9 mouse cellular contexts compared by ENCODE assay signal in genomic region chr7:118976414-118977166, GRCm38 (mm10). TPM values are rescaled to one million over a fixed set of nuclear protein-coding genes. Genes with fewer than 3 reads are reported as not detected.
DNase-seq lines count a peak whose midpoint lies in the region; ATAC-seq and TF ChIP-seq lines count a peak whose summit lies in the region.
"Had no signal": no experiment of that assay in that cellular context is flagged by ENCODE, and none has a peak within 500 bp of the region (broad histone marks: within the 10 kb centered on the region; RNA-seq: fewer than 3 reads in every experiment).

No protein-coding gene starts in this region.

- no peak for TF ChIP-seq POLR2A in ES-Bruce4 (IDR thresholded peaks at IDR 0.05; ENCODE audit: insufficient read depth, low read length)

- no peak for TF ChIP-seq CTCF in ES-Bruce4 (IDR thresholded peaks at IDR 0.05; ENCODE audit: low read depth, low read length)

- 29% methylated on average over 14 of the region's 14 CpGs for WGBS in heart, embryonic 14.5 days
- 24% methylated on average over 14 of the region's 14 CpGs for WGBS in midbrain, embryonic 14.5 days

- TF ChIP-seq EP300 in ES-Bruce4 (IDR thresholded peaks at IDR 0.05; ENCODE audit: insufficient read depth, low read depth, low read length), result no peak

- H3K9ac ChIP-seq in ES-Bruce4 (ENCODE audit: low read depth, poor library complexity, severe bottlenecking), result no peak overlapping the region
- no peak overlapping the region for H3K9ac ChIP-seq in heart, embryonic 14.5 days (ENCODE audit: low read length)
- no peak overlapping the region; the same call in 1 of the 2 replicates for H3K9ac ChIP-seq in midbrain, embryonic 14.5 days (replicated peaks; ENCODE audit: low read length)

- H3K36me3 ChIP-seq in ES-Bruce4 (ENCODE audit: control insufficient read depth, insufficient read depth, low read length, poor library complexity, severe bottlenecking), result no peaks in the 10 kb centered on the region
- peaks cover 15% of the 10 kb centered on the region for H3K36me3 ChIP-seq in heart, embryonic 14.5 days (ENCODE audit: control insufficient read depth, insufficient read depth, low read length)
- H3K36me3 ChIP-seq in midbrain, embryonic 14.5 days (ENCODE audit: control insufficient read depth, insufficient read depth, low read length), result no peaks in the 10 kb centered on the region

- ATAC-seq in heart, embryonic 14.5 days (ENCODE audit: insufficient number of reproducible peaks, insufficient read depth, low FRiP score, low read depth), result peak; percentile 15; the same call in 1 of the 2 replicates
- peak; percentile 60; the same call in 1 of the 2 replicates for ATAC-seq in midbrain, embryonic 14.5 days (ENCODE audit: low FRiP score, low TSS enrichment)
- no peak for ATAC-seq in megakaryocyte-erythroid progenitor cell, adult 5-6 weeks (replicated peaks; ENCODE audit: low FRiP score, low TSS enrichment, poor library complexity, severe bottlenecking)

- peak overlapping the region; percentile 19 for H3K4me2 ChIP-seq in heart, embryonic 14.5 days (ENCODE audit: low read length)
- peak overlapping the region; percentile 24 for H3K4me2 ChIP-seq in midbrain, embryonic 14.5 days (ENCODE audit: low read length)

- no peaks in the 10 kb centered on the region for H3K27me3 ChIP-seq in ES-Bruce4 (ENCODE audit: control insufficient read depth, insufficient read depth, low read length, poor library complexity, severe bottlenecking)
- no peaks in the 10 kb centered on the region for H3K27me3 ChIP-seq in heart, embryonic 14.5 days (ENCODE audit: control insufficient read depth, insufficient read depth, low read length)
- H3K27me3 ChIP-seq in midbrain, embryonic 14.5 days (ENCODE audit: control insufficient read depth, insufficient read depth, low read length), result no peaks in the 10 kb centered on the region

- no peak overlapping the region for H3K27ac ChIP-seq in ES-Bruce4 (ENCODE audit: insufficient read depth, low read length)
- H3K27ac ChIP-seq in heart, embryonic 14.5 days (replicated peaks in 1 of 2; ENCODE audit: control insufficient read depth in 1 of 2, insufficient read depth in 1 of 2, low read depth in 2 of 2, low read length in 2 of 2), result peak overlapping the region; percentile 10 to 21; a peak in 3 of 4 replicates
- H3K27ac ChIP-seq in midbrain, embryonic 14.5 days (replicated peaks; ENCODE audit: low read depth, low read length), result peak overlapping the region; percentile 39

- no peaks in the 10 kb centered on the region for H3K4me1 ChIP-seq in ES-Bruce4 (ENCODE audit: control insufficient read depth, insufficient read depth, low read length)
- H3K4me1 ChIP-seq in heart, embryonic 14.5 days (ENCODE audit: control insufficient read depth in 2 of 2, insufficient read depth in 2 of 2, low read length in 2 of 2), result peaks cover 14 to 16% of the 10 kb centered on the region in 2 experiments
- peaks cover 24% of the 10 kb centered on the region for H3K4me1 ChIP-seq in midbrain, embryonic 14.5 days (ENCODE audit: control insufficient read depth, insufficient read depth, low read length)

- 0 out of 2 replicates have a peak overlapping the region, but pooled peaks have one; percentile 1 for H3K4me3 ChIP-seq in ES-Bruce4 (ENCODE audit: low read depth, low read length)
- peak overlapping the region; percentile 5 to 6; a peak in 1 of 4 replicates for H3K4me3 ChIP-seq in heart, embryonic 14.5 days (ENCODE audit: control insufficient read depth in 1 of 2, insufficient read depth in 1 of 2, low read depth in 1 of 2, low read length in 2 of 2)
- no peak overlapping the region for H3K4me3 ChIP-seq in midbrain, embryonic 14.5 days (replicated peaks; ENCODE audit: low read depth, low read length)
- H3K4me3 ChIP-seq: myocyte had no signal

- peak; percentile 40 for DNase-seq in adrenal gland, postnatal 14 days
- no peak for DNase-seq in adrenal gland, adult 2 months
- DNase-seq in fibroblast of lung, adult 2 months (ENCODE audit: low read depth), result peak; percentile 51
- peak; percentile 70 to 88 for DNase-seq in layer of hippocampus, postnatal 14 days (ENCODE audit: low spot score in 2 of 2)
- peak; percentile 67 for DNase-seq in midbrain, embryonic 14.5 days

- H3K9me3 ChIP-seq in ES-Bruce4 (replicated peaks; ENCODE audit: control insufficient read depth, insufficient read depth, low read length, poor library complexity, severe bottlenecking), result no peaks in the 10 kb centered on the region
- H3K9me3 ChIP-seq in heart, embryonic 14.5 days (ENCODE audit: control insufficient read depth, low read length), result no peaks in the 10 kb centered on the region
- no peaks in the 10 kb centered on the region for H3K9me3 ChIP-seq in midbrain, embryonic 14.5 days (ENCODE audit: control insufficient read depth, low read length)

RNA-seq across cellular contexts. Expression of gene Gprc5b, which starts 18.4 kb away (rescaled TPM):
- total RNA-seq in adrenal gland, postnatal 14 days (2021), result 80.7 and 91.7 TPM in 2 replicates
- total RNA-seq in adrenal gland, adult 2 months (2021), result 100 to 1,000 TPM; 117 to 125 TPM
- polyA plus RNA-seq in adrenal gland, adult 2 months (2012; rRNA removed), result 130 and 137 TPM in 2 replicates
- 14.6 and 15.7 TPM in 2 replicates for polyA plus RNA-seq in ES-Bruce4 (2011; ENCODE audit: insufficient read depth, insufficient read length, low read depth, missing spikeins)
- 5.7 and 9.0 TPM in 2 replicates for polyA plus RNA-seq in heart, embryonic 14.5 days (2014; fragmentation: Nextera tagmentation; extraction: Ambion mirVana)
- total RNA-seq in layer of hippocampus, postnatal 14 days (2021), result 10 to 100 TPM; 74.8 to 78.5 TPM
- 7.1 and 11.7 TPM in 2 replicates for polyA plus RNA-seq in midbrain, embryonic 14.5 days (2014; fragmentation: Nextera tagmentation; extraction: Ambion mirVana)
- 0.99 and 1.2 TPM in 2 replicates for total RNA-seq in megakaryocyte-erythroid progenitor cell, adult 5-6 weeks (2014; fragmentation: Nextera tagmentation)
- 0.23 and 4.2 TPM in 2 replicates for total RNA-seq in megakaryocyte-erythroid progenitor cell, adult 5-6 weeks (2017)

Comparison
In these comparisons a context has a peak if more than half of its experiments do, and no peak if none do; other contexts are left out.
1. RNA of gene Gprc5b, which starts 18.4 kb away (total RNA-seq): 117 to 125 TPM in adrenal gland, adult 2 months, 80.7 to 91.7 TPM in adrenal gland, postnatal 14 days and 74.8 to 78.5 TPM in layer of hippocampus, postnatal 14 days; 0.23 to 4.2 TPM in megakaryocyte-erythroid progenitor cell, adult 5-6 weeks; every median in the first group is over 10 times any median in the second.